Mouse (Mus musculus): Measurements from ENCODE around the gene Slc25a21.

DNA sequence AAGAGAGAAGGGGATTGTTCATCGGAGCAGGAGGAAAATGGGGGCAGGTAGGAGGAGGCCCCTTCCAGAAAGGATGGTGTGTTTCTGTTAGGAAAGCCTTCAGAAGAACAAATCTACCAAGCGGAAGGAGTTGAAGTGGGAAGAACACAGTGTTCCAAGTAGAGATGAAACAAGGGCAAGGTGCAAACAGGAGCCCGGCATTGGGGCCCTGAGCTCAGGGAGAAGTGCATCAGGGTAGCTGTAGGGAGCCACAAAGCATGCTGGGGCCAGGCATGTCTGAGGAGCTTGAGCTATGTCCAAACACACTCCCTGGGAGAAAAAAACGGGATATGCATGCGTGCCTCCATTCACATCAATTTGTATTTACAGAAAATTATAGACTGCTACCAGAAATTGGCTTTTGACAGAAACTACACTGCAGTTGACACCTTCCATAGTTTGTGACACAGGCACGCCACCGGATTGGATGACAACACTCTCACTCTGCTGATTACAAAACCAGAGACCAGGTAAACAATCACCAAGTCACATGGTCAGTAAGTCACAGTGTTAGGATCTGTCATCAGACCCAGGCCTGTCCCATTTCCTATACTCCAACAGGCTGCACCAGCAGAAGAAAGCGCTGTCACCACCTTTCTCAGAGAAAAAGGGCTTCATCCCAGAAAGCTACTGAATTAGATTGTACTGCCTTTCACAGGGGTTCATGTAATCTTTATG, 299.9 kb downstream of the Slc25a21 start:
- no peak for TF ChIP-seq CTCF (IDR thresholded peaks at IDR 0.05; ENCODE audit: control insufficient read depth, insufficient read depth, low read length)
- TF ChIP-seq POLR2A (IDR thresholded peaks at IDR 0.05; ENCODE audit: borderline replicate concordance, control insufficient read depth, low read depth, low read length), result no peak

All from bone marrow, adult 2 months (tissue).